Mouse (Mus musculus) MEL (cell line): ENCODE measurements at regions not wholly inside any gene's neighbourhood (a gene's known extent, or its start where the extent isn't known, plus 50 kb on each side); places are given as distances from the start of the nearest gene placed in this dataset.

Experiments
- CHD2 ChIP-seq: IDR thresholded peaks from 2 replicates; pipeline ENCODE4 v1.6.1; 2011; ENCODE audit warnings: low read length, improper control_type of control experiment
- CTCF ChIP-seq, 3 experiments: IDR thresholded peaks in 2 of 3; conservative IDR thresholded peaks in 1 of 3; 2 replicates each; pipeline ENCODE4 v1.5.1; 2011 to 2012; ENCODE audit warnings: low read length in 3 of 3, low read depth in 2 of 3, mild to moderate bottlenecking in 2 of 3, improper control_type of control experiment in 1 of 3, inconsistent platforms in 1 of 3, mixed read lengths in 1 of 3, moderate library complexity in 1 of 3; ENCODE audit not compliant: control insufficient read depth in 1 of 3, insufficient read depth in 1 of 3, poor library complexity in 1 of 3, severe bottlenecking in 1 of 3
- GATA1 ChIP-seq: IDR thresholded peaks from 2 replicates; pipeline ENCODE4 v1.6.1; 2011; ENCODE audit warnings: low read depth, low read length, improper control_type of control experiment
- MAX ChIP-seq: IDR thresholded peaks from 2 replicates; pipeline ENCODE4 v1.6.1; 2011; ENCODE audit warnings: low read length, improper control_type of control experiment
- MYC ChIP-seq: IDR thresholded peaks from 2 replicates; pipeline ENCODE4 v1.6.1; 2011; ENCODE audit warnings: low read depth, mild to moderate bottlenecking, low read length, improper control_type of control experiment, moderate library complexity
- NRF1 ChIP-seq: IDR thresholded peaks from 2 replicates; pipeline ENCODE4 v1.6.1; 2014; ENCODE audit warnings: low read depth, mild to moderate bottlenecking, inconsistent platforms, low read length, improper control_type of control experiment, moderate library complexity; ENCODE audit not compliant: poor library complexity, insufficient read depth, severe bottlenecking
- POLR2A ChIP-seq, 2 experiments: IDR thresholded peaks; 2 replicates each; pipeline ENCODE4 v1.6.1; 2011 to 2012; ENCODE audit warnings: low read length in 2 of 2, mild to moderate bottlenecking in 2 of 2, control low read depth in 1 of 2, improper control_type of control experiment in 1 of 2, low read depth in 1 of 2, moderate library complexity in 1 of 2; ENCODE audit not compliant: control insufficient read depth in 1 of 2, insufficient read depth in 1 of 2, poor library complexity in 1 of 2
- RAD21 ChIP-seq: IDR thresholded peaks from 2 replicates; pipeline ENCODE4 v1.6.1; 2011; ENCODE audit warnings: mild to moderate bottlenecking, low read depth, low read length, improper control_type of control experiment
- TAL1 ChIP-seq: IDR thresholded peaks from 2 replicates; pipeline ENCODE4 v1.6.1; 2012; ENCODE audit warnings: mild to moderate bottlenecking, inconsistent platforms, low read length, moderate library complexity, mixed read lengths
- USF1 ChIP-seq: IDR thresholded peaks from 2 replicates; pipeline ENCODE4 v1.6.1; 2014; ENCODE audit warnings: low read depth, mild to moderate bottlenecking, inconsistent platforms, low read length, improper control_type of control experiment, moderate library complexity
- USF2 ChIP-seq, 2 experiments: IDR thresholded peaks; 2 replicates each; pipeline ENCODE4 v1.6.1; 2011 to 2012; ENCODE audit warnings: improper control_type of control experiment in 2 of 2, low read length in 2 of 2, borderline replicate concordance in 1 of 2, inconsistent platforms in 1 of 2, low read depth in 1 of 2, mild to moderate bottlenecking in 1 of 2; ENCODE audit not compliant: insufficient read depth in 1 of 2
- ZNF384 ChIP-seq: IDR thresholded peaks from 2 replicates; pipeline ENCODE4 v1.6.1; 2012; ENCODE audit warnings: low read depth, mild to moderate bottlenecking, inconsistent platforms, low read length, improper control_type of control experiment

GRCm38 (mm10) chr14:98833230-98833999 is 160.7 kb downstream of the Rpl36a-ps1 start:
- TF ChIP-seq POLR2A (IDR thresholded peaks at IDR 0.05; ENCODE audit: control insufficient read depth in 1 of 2, insufficient read depth in 1 of 2, low read depth in 1 of 2, low read length in 2 of 2, poor library complexity in 1 of 2) (no peak), CTCF (IDR thresholded peaks at IDR 0.05 in 2 of 3, conservative IDR thresholded peaks at IDR 0.05 in 1 of 3; ENCODE audit: control insufficient read depth in 1 of 3, insufficient read depth in 1 of 3, low read depth in 2 of 3, low read length in 3 of 3, poor library complexity in 1 of 3, severe bottlenecking in 1 of 3) (no peak), MYC (no peak), USF2 (IDR thresholded peaks at IDR 0.05; ENCODE audit: borderline replicate concordance in 1 of 2, insufficient read depth in 1 of 2, low read depth in 1 of 2, low read length in 2 of 2) (no peak), TAL1 (no peak), USF1 (no peak), ZNF384 (no peak), CHD2 (no peak), GATA1 (no peak), NRF1 (no peak), MAX (no peak), RAD21 (no peak)
